Mouse (Mus musculus): ENCODE measurements around the gene Olfr466.

DNA sequence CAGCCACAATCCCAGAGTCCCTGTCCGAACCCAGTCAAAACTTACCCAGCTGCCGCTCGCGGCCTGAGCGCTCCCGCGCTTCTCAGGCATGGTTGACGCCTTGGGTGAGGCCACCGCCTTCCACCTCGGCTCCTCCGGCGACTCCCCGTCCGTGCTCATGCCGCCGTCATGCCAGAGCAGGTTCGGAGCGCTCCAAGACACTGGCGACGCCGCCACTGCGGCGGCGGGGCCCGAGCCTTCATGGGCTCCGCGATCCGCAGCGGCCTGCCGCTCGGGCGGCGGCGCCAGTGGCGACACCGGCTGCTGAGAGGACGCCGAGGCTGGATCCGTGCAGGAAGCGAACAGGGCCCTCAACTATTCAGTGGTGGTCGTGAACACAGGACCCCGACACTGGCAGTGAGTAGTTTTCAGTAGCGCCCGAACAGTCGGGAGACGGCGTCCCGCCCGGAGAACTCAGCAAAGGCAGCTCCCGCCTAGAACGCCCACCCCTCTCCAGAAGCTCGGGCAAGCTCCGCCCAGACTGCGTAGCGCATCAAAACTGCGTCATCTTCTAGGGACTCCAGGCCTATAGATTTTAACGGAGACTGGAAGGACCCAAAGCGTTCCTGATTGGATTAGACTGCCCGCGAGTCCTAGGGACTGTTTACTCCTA, 37.5 kb upstream of the Olfr466 start, which contains the start of gene Mfsd14b:
- TF ChIP-seq EP300 (IDR thresholded peaks at IDR 0.05; ENCODE audit: low read depth) (no peak), CTCF (IDR thresholded peaks at IDR 0.05; ENCODE audit: low read depth) (no peak)

All from heart, postnatal 0 days (tissue).